Mouse (Mus musculus): ENCODE measurements around the gene Pigp. TPM values are rescaled to one million over a fixed set of nuclear protein-coding genes. Genes with fewer than 3 reads are reported as not detected.

The Pigp gene
- polyA plus RNA-seq, 1 experiment = 62.1 TPM

DNA sequence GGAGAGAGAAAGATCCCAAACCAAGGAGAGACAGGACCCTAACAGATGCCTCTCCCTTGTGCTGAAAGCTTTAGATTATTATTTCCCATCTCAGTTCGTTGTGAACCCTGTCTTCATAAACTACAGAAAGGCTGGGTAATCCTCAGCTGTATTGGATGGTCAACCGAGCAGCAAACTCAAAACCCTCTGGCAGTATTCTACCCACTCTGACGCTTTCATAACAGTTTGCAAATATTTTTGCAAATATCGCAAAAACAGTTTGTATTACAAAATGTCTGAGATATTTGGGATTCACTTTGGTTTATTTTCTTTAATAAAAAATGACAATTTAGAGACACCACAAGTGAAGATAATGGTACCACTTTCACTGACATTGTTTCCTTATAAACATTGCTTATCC lies 59.7 kb downstream of the Pigp start:
- Histone ChIP-seq H3K27ac (ENCODE audit: insufficient read depth, low read length) (peak overlapping the region; percentile 81), H3K4me1 (ENCODE audit: control insufficient read depth, insufficient read depth, low read length) (peaks cover 5% of the 10 kb centered on the region; the same call in 1 of the 2 replicates), H3K4me3 (ENCODE audit: insufficient read depth, low read length) (peak overlapping the region; percentile 79; the same call in 1 of the 2 replicates)
- TF ChIP-seq CTCF (IDR thresholded peaks at IDR 0.05; ENCODE audit: extremely low read depth, insufficient read depth, low read length) (no peak), POLR2A (IDR thresholded peaks at IDR 0.05; ENCODE audit: extremely low read depth, insufficient read depth, low read length) (no peak)

DNA sequence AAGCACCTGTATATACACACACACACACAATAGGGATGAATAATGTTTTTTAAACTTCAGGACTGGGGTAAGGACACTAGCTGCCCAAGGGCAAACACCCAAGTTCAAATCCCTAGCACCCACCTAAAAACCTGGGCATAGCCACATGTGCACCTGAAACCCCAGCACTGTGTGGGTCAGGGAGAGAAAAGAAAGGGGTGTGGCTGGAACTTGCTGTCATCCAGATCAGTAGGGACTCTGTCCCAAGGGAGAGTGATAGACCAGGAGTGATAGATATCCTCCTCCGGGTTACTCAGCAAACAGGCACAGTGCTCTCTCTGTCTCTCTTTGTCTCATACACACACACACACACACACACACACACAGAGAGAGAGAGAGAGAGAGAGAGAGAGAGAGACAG lies 60.2 kb downstream of the Pigp start:
- Histone ChIP-seq H3K4me1 (ENCODE audit: control insufficient read depth, insufficient read depth, low read length) (peaks cover 5% of the 10 kb centered on the region; the same call in 1 of the 2 replicates), H3K4me3 (ENCODE audit: insufficient read depth, low read length) (peak overlapping the region; percentile 79; the same call in 1 of the 2 replicates), H3K27ac (ENCODE audit: insufficient read depth, low read length) (no peak overlapping the region)
- TF ChIP-seq POLR2A (IDR thresholded peaks at IDR 0.05; ENCODE audit: extremely low read depth, insufficient read depth, low read length) = no peak
- TF ChIP-seq CTCF (IDR thresholded peaks at IDR 0.05; ENCODE audit: extremely low read depth, insufficient read depth, low read length) = no peak

DNA sequence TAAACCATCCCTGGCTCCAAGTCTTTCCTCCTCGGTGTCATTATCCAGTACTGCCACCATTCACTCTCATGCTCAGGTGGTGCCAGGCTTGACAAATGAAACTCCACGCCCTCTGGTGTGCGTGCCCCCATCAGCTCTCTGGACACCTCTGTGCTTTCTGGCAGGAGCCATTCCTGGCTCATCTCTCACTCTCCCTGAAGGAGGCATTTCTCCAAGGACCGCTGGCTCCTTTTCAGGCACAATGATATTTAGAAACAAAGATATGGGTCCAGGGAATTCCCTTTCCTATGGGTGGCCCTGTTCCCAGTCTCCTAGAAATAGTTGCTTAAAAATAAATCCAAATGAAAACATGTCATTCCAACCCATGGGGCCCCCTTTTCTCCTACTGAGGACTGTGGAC lies 62.6 kb downstream of the Pigp start:
- H3K4me3 ChIP-seq (ENCODE audit: insufficient read depth, low read length) = no peak overlapping the region
- H3K27ac ChIP-seq (ENCODE audit: insufficient read depth, low read length) = no peak overlapping the region
- H3K4me1 ChIP-seq (ENCODE audit: control insufficient read depth, insufficient read depth, low read length) = peaks cover 5% of the 10 kb centered on the region; the same call in 1 of the 2 replicates
- TF ChIP-seq POLR2A (IDR thresholded peaks at IDR 0.05; ENCODE audit: extremely low read depth, insufficient read depth, low read length) (no peak), CTCF (IDR thresholded peaks at IDR 0.05; ENCODE audit: extremely low read depth, insufficient read depth, low read length) (no peak)

Other genes starting within 250 kb of the Pigp start
- gene Hlcs, start 58.3 kb downstream of the Pigp start, polyA plus RNA-seq (2012; rRNA removed) = 10.2 and 10.7 TPM in 2 replicates
- 0.21 and 0.38 TPM in 2 replicates for gene Ripply3, start 43.4 kb downstream of the Pigp start, polyA plus RNA-seq (2012; rRNA removed)
- 327 and 328 TPM in 2 replicates for gene Ttc3, start 1.2 kb downstream of the Pigp start, polyA plus RNA-seq (2012; rRNA removed)
- gene Vps26c, start 155.0 kb upstream of the Pigp start, polyA plus RNA-seq (2012; rRNA removed) = 44.0 and 46.5 TPM in 2 replicates
- 41.2 and 41.3 TPM in 2 replicates for gene Dyrk1a, start 198.2 kb upstream of the Pigp start, polyA plus RNA-seq (2012; rRNA removed)

Data from cortical plate, adult 2 months (tissue).